Mouse (Mus musculus): ENCODE measurements around the gene Car6.
A peak's percentile ranks its signal among the peaks of the same experiment; 100 is the strongest.

The Car6 gene

GRCm38 (mm10) chr4:150201232-150201631 lies at the start of gene Car6:
Car6 (minus strand) TSS chr4:150201332.
- no peak for DNase-seq (ENCODE audit: extremely low read depth, insufficient read length, low spot score)

DNA sequence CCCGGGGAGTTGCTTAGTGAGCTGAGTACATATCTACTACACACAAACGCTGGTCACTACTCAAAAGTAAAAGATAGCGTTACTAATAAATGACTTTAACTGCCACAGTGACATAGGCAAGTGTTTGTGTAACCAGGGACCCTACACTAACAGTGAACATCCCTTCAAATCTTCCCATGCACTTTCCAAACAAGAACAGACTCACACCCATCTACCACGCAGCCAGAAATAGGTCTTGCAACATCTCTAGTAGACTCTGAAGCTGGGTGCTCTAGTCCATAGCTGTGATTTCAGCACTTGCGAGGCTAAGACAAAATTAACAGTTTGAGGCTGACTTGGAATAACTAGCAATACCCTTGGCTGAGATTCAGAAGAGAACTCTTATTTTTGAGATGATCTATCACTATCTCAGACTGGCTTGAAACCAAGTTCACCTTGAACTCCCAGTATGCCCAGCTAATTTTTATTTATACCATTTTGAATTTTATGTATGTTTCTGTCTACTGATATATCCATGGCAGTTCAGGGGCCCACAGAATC lies 48.7 kb upstream of the Car6 start:
- DNase-seq (ENCODE audit: extremely low read depth, insufficient read length, low spot score) = no peak

GRCm38 (mm10) chr4:150248917-150249316 lies 47.8 kb upstream of the Car6 start:
- no peak for DNase-seq (ENCODE audit: extremely low read depth, insufficient read length, low spot score)

DNA sequence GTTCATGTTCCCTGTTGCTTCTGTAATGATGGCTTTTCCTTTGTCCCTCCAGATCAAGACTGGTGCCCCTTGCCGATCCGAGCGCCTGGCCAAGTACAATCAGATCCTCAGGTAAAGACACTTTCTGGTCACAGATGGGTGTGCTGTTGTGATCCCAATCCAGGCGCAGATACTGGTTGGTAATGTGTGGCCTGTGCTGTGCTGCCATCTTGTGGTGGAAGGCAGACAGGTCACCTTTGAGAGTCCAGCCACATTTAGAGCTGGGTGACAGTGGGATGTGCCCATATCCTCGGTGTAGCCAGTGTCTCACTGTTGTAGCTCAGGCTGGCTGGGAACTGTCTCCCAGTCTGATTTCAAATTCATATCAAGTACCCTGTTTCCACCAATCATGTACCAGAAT lies 46.9 kb upstream of the Car6 start:
- no peak for DNase-seq (ENCODE audit: extremely low read depth, insufficient read length, low spot score)

DNA sequence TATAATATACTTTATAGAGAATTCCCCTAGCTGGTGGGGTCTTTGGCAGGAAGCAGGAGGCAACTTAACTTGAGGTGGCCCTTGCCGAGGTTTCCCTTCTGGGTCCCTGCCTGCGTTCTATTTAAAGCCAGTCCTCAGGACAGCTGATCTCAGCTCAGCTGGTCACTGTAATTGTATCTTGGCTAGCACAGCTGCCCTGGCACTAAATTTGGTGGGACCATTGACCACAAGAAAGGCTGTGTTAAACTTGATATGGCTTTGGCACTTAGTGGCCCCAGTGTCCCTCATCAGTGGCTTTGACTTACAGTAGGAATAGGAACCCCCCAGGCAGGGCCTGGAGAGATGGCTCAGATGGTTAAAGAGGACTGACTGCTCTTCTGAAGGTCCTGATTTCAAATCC lies 44.7 kb upstream of the Car6 start:
- DNase-seq (ENCODE audit: extremely low read depth, insufficient read length, low spot score) = no peak

- DNase-seq (ENCODE audit: extremely low read depth, insufficient read length, low spot score) = no peak
These were observed 41.6 kb upstream of the Car6 start for GRCm38 (mm10) chr4:150242745-150243144.

GRCm38 (mm10) chr4:150241708-150242107 lies 40.6 kb upstream of the Car6 start:
- DNase-seq (ENCODE audit: extremely low read depth, insufficient read length, low spot score) = no peak

DNA sequence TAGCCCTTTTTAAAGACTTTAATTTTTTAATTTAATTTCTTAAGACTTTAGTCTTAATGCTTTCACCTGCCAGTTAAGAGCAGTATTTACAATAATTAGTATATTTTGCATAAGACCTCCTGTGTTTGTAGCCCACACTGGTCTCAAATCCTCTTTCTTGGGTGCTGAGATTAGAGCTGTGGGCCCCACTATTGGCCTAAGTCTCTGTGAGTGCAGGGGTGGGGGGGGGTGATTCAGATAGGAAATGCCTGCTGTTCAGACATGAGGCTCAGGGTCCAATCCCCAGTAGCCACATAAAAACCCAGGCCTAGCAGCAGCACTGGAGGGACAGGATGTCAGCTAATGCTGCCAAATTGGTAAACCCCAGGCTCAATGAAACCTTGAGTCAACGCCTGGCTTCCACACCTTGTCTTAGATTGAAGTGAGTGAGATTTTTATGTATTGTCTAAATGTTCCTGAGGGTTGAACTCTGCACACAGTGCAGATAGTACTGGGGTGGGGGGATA lies 39.3 kb upstream of the Car6 start:
- no peak for DNase-seq (ENCODE audit: extremely low read depth, insufficient read length, low spot score)

- peak; percentile 74 for DNase-seq (ENCODE audit: extremely low read depth, insufficient read length, low spot score)
These were observed 38.8 kb upstream of the Car6 start for GRCm38 (mm10) chr4:150239951-150240368.

- DNase-seq (ENCODE audit: extremely low read depth, insufficient read length, low spot score) = no peak
These were observed 38.4 kb upstream of the Car6 start for GRCm38 (mm10) chr4:150239503-150239902.

- no peak for DNase-seq (ENCODE audit: extremely low read depth, insufficient read length, low spot score)
These were observed 38.0 kb upstream of the Car6 start for GRCm38 (mm10) chr4:150239087-150239480.

DNA sequence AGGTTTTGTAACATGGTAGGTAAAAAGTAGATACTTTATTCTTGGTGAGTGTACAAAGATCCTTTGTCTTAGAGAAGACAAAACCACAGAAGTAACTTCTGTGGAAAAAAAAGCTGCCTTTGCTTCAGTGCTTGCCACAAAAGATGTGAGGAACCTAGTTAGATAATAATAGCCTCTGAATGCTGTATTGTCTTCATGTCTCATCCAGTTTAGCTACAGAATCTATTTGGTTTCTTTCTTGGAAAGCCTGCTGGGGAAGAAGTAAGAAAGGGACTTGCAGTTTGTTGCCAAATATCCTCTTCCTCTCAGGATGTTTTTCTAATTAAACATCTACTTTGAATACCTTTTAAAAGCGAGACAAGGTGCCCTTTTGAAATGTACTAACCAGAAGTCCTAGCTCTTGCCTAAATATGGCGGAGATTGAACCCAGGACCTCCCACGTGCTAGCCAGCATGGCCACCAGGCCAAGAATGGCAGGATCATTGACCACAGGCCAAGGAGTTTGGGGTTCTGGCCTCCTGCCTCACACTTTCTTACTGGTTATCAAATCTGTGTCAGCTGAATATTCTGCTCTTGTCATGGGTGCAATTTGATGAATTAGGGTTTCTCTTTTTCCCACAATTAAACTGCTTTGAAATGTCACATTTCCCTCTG lies 37.4 kb upstream of the Car6 start:
- peak; percentile 39 for DNase-seq (ENCODE audit: extremely low read depth, insufficient read length, low spot score)

DNA sequence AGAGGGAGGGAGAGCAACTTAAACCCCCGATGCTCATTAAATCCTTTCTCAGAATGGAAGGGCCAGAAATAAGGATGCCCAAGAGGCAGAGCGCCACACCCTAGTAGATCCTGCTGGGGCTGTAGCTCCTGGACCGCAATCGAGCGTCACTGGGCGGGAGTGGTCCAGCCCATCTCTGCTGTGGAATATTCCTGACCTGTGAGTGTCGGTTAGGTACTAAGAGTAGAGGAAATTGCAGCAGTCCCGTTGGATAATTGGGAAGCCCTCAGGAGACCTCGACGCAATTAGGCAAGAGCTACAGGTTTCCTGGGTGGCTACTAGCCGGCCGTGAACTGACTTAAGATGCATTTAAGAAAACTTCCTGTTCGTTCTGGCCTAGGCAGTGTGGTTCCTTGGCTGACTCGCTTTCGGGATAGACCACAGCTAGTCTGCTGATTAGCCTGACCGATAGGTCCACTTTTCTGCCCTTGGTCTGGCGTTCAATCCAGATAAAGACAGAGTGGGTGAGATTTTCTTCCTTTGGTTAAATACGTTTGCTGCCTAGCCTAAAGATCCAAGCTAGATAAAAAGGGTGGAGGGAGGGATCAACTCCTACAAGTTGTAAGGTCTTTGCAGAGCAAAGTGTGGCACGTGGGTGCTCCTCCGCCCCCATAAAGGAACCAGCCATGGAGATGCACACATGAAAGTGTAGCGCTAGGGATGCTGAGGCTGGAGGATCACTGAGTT lies 36.7 kb upstream of the Car6 start:
- peak; percentile 56 for DNase-seq (ENCODE audit: extremely low read depth, insufficient read length, low spot score)

DNA sequence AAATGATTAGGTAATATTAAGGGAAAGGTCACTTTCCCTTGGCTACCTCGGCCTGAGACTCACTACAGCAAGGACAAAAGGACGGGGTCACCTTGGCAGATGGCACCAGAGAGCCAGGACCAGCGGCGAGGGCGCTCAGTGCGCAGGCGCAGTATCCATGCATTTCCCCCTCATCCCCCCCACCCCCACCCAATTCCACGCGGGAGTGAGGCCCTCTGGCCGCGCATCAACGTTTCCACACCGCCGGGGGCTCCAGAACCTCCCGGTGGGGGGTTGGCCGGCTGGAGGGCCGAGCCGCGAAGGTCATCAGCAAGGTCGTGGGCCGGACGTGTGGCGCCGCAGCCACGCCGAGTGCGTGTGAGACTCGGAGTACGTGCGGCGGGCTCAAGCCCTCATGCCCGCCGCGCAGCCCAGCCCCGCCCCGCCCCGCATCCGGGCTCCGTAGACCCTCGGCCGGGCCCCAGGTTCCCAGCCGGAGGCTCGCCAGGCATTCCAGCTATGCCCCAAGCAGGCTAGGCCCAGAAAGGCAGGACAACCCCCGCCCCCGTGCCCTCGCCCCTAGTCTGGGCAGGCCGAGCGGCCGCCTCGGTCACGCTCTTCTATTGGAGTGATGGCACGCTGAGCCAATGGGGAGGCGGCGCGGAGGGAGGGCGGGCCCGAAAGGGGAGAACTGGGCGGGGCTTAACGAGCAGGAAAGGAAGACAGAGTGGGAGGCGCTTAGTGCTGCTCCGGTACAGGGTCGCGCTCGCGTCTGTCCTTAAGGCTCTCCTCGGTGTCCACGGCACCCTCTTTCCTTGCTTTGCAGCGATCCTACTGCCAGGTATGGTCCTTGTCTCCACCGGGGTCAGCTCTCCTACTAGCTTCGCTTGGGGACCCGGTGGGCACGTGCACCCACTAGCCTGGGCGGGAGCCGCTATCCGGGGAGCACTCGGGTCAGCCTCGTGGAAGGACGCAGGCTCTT lies 35.7 kb upstream of the Car6 start, which contains the start of gene Eno1:
Gene Eno1, plus strand, starts transcription at position 201 of the 961 bp plus-strand sequence.
- DNase-seq (ENCODE audit: extremely low read depth, insufficient read length, low spot score) = peak; percentile 96

GRCm38 (mm10) chr4:150236031-150236430 lies 34.9 kb upstream of the Car6 start:
- no peak for DNase-seq (ENCODE audit: extremely low read depth, insufficient read length, low spot score)

GRCm38 (mm10) chr4:150235585-150235984 lies 34.5 kb upstream of the Car6 start:
- DNase-seq (ENCODE audit: extremely low read depth, insufficient read length, low spot score) = no peak

DNA sequence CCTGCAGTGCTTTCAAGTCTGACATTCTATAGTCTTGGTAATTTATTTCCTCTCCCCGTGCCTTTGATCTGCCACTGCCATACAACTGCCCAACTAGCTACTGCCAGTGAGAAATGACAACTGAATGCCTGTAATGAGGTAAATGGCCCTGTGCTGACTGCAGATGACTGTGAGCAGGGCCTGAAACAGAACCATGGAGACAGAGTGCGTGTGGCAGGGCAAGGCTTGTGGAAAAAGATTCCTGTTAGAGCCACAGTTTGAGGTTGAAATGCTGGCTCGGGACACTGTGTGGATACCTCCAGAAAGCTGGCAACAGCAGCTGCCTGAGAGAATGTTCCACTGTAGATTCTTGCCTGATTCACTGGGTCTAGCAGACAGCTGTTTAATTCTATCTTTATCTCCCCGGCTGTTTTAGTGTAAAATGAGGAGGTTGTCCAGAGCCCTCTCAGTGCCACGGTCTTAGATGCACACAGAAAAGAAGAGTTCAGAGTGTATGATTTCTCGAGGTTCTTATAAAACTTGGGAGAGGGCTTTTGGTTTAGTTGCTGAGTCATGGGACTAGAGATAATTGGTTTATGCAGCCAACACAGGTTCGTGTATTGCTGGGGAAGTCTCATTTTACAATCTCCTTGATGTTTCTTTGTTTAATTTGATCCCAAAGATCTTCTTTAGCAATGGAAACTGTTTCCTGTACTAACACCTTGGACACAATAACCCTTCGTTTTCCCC lies 33.6 kb upstream of the Car6 start:
- DNase-seq (ENCODE audit: extremely low read depth, insufficient read length, low spot score) = no peak

GRCm38 (mm10) chr4:150231871-150232270 lies 30.7 kb upstream of the Car6 start:
- DNase-seq (ENCODE audit: extremely low read depth, insufficient read length, low spot score) = no peak

DNA sequence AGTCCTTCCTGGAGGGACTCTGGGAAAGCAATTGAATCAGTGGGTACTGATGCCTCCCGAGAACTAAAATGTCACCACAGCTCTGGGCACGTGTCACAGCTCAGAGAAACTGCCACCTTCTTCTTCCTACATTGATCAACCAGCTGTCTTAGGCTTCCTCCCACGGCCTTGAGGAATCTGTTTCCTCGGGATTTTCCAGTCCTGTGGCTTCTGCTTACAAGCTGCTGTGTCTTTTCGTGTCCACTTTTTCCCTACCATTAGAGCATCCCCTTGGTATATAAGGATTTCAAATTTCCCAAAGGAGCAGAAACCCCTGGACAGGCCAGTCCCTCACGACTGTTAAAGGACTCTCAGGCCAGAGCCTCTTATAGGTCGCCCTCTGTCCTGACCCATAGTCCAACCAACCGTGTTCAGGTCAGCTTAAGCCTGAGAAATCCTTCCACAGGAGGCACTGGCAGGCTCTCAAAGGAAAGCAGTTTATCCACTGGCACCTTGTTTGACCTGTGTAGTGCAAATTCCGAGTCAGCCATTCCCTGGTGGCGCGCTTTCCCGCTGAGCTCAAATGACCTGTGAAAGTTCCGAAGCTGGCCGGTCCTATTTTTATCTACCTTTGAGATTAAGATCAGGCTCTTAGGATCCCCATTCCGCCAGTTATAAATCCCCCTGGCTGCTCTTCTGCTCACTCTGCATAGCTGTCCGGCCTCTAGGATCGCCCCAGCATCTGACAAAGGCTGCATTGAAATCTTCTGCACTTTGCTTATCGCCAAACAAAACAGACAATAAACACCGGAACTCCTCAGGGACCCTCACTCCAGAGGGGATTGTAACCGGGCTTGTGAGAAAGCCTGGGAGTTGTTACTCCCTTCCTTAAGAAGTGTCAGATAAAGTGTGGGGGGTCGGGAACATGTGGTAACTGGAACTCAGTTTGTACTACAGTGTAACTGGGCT lies 29.6 kb upstream of the Car6 start:
- DNase-seq (ENCODE audit: extremely low read depth, insufficient read length, low spot score) = no peak

Measured in 3134 (cell line).